Mouse (Mus musculus) E14TG2a.4 (cell line): ENCODE data around the gene Wipi2.

ENCODE experiments used
- CTCF ChIP-seq: conservative IDR thresholded peaks from 2 replicates; pipeline ENCODE4 v1.5.1; 2014; ENCODE audit warnings: low read length
- NANOG ChIP-seq: IDR thresholded peaks from 2 replicates; pipeline ENCODE4 v1.6.1; 2014; ENCODE audit warnings: borderline replicate concordance, low read length, mixed read lengths
- POU5F1 ChIP-seq: IDR thresholded peaks from 2 replicates; pipeline ENCODE4 v1.6.1; 2014; ENCODE audit warnings: low read length, borderline replicate concordance

GRCm38 (mm10) chr5:142688866-142689265 lies 61.4 kb downstream of the Wipi2 start:
- TF ChIP-seq CTCF (no peak), NANOG (no peak), POU5F1 (no peak)
